Mouse (Mus musculus): ENCODE data around the gene Slc47a2. TPM values are rescaled to one million over a fixed set of nuclear protein-coding genes. Genes with fewer than 3 reads are reported as not detected.

Gene Slc47a2
- total RNA-seq (2014; rRNA removed) (0.08 TPM in 1 of 2 replicates, not detected in the other), polyA plus RNA-seq (2015; fragmentation: Nextera tagmentation; extraction: Ambion mirVana) (not detected in 2 replicates)

DNA sequence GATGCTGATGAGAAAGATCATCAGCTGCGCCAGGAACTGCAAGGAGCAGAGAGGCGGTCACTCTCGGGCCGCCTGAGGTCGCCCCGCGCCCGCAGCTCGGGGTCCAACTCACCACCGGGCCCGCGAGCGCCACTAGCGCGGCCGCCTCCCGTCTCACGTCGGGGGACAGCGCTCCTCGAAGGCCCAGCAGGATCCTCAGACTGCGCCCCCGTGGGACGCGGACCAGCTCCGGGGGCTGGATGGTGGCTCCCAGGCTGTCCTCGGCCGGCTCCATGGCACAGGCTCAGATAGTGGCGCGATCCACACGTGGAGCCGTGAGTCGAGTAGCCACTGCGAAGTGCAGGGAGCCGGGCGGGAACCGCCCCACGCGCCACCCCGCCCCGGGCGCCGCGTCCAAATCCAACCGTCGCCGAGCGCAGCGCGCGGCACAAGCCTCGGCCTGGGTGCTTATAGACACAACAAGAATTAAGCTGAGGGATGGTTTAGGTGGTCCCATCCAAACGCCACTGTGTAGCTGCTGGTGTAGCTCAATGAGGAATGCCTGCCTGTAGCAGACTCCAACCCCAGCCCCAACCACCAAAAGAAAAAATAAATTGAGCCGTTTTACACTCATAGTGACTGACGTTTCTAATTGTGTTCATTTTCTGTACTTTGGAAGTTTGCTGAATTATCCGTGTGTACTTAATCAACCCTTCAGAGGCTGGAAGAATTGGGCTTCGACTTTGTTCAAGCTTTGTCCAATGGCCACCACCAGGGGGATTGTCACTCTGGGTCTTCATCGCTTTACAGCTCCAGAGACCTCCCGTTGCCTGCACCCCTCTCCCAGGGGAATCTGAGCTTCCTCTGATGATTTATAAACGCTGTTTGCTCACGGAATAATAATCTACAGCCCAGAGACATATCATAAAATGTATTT, at the start of gene Slc47a2:
Gene Slc47a2, minus strand, starts transcription at position 356 of the 916 bp plus-strand sequence.
- H3K9me3 ChIP-seq (ENCODE audit: low read length): no peaks in the 10 kb centered on the region
- no peaks in the 10 kb centered on the region for H3K36me3 ChIP-seq (ENCODE audit: insufficient read depth)
- no peak within 1 kb of the TSS for H3K27ac ChIP-seq (ENCODE audit: low read depth, low read length)
- DNase-seq (peak; percentile 47), ATAC-seq (no peak)
- peak within 1 kb of the TSS; percentile 52 for H3K4me2 ChIP-seq (ENCODE audit: low read depth)
- TF ChIP-seq CTCF (IDR thresholded peaks at IDR 0.05; ENCODE audit: low read depth): peak; percentile 65
- peak within 1 kb of the TSS; percentile 33 for H3K4me3 ChIP-seq (ENCODE audit: low read depth, low read length)
- H3K4me1 ChIP-seq (ENCODE audit: insufficient read depth): no peaks in the 10 kb centered on the region
- 3% methylated on average over 60 of the region's 61 CpGs for WGBS
- H3K27me3 ChIP-seq (ENCODE audit: insufficient read depth, low read length): peaks cover 34% of the 10 kb centered on the region
- no peak within 1 kb of the TSS for H3K9ac ChIP-seq

- DNase-seq: no peak
Observed at GRCm38 (mm10) chr11:61388936-61389335, 46.3 kb upstream of the Slc47a2 start.

GRCm38 (mm10) chr11:61388012-61388411, 45.4 kb upstream of the Slc47a2 start:
- H3K27ac ChIP-seq (ENCODE audit: low read depth, low read length): no peak overlapping the region
- no peak overlapping the region for H3K4me3 ChIP-seq (ENCODE audit: low read depth, low read length)
- WGBS: 61% methylated on average over 6 of the region's 6 CpGs
- peak; percentile 50 for TF ChIP-seq CTCF (IDR thresholded peaks at IDR 0.05; ENCODE audit: low read depth)
- no peak overlapping the region for H3K9ac ChIP-seq
- H3K9me3 ChIP-seq (ENCODE audit: low read length): no peaks in the 10 kb centered on the region
- ATAC-seq (no peak), DNase-seq (peak; percentile 56)
- no peaks in the 10 kb centered on the region for H3K27me3 ChIP-seq (ENCODE audit: insufficient read depth, low read length)
- H3K36me3 ChIP-seq (ENCODE audit: insufficient read depth): no peaks in the 10 kb centered on the region
- H3K4me2 ChIP-seq (ENCODE audit: low read depth): no peak overlapping the region
- no peaks in the 10 kb centered on the region for H3K4me1 ChIP-seq (ENCODE audit: insufficient read depth)

More at GRCm38 (mm10) chr11:61388936-61389335, 46.3 kb upstream of the Slc47a2 start:
- Histone ChIP-seq H3K4me1 (ENCODE audit: insufficient read depth) (no peaks in the 10 kb centered on the region), H3K27me3 (ENCODE audit: insufficient read depth, low read length) (no peaks in the 10 kb centered on the region), H3K27ac (ENCODE audit: low read depth, low read length) (no peak overlapping the region), H3K4me2 (ENCODE audit: low read depth) (no peak overlapping the region), H3K9me3 (ENCODE audit: low read length) (no peaks in the 10 kb centered on the region), H3K36me3 (ENCODE audit: insufficient read depth) (no peaks in the 10 kb centered on the region), H3K9ac (no peak overlapping the region), H3K4me3 (ENCODE audit: low read depth, low read length) (no peak overlapping the region)
- TF ChIP-seq CTCF (IDR thresholded peaks at IDR 0.05; ENCODE audit: low read depth): no peak
- ATAC-seq: no peak
- 76% methylated on average over 4 of the region's 4 CpGs for WGBS

- H3K36me3 ChIP-seq (ENCODE audit: insufficient read depth): no peaks in the 10 kb centered on the region
- ATAC-seq (no peak), DNase-seq (no peak)
- 75% methylated on average over 6 of the region's 6 CpGs for WGBS
- no peak for TF ChIP-seq CTCF (IDR thresholded peaks at IDR 0.05; ENCODE audit: low read depth)
- no peak overlapping the region for H3K27ac ChIP-seq (ENCODE audit: low read depth, low read length)
- H3K4me2 ChIP-seq (ENCODE audit: low read depth): no peak overlapping the region
- no peak overlapping the region for H3K9ac ChIP-seq
- no peaks in the 10 kb centered on the region for H3K27me3 ChIP-seq (ENCODE audit: insufficient read depth, low read length)
- no peaks in the 10 kb centered on the region for H3K9me3 ChIP-seq (ENCODE audit: low read length)
- H3K4me3 ChIP-seq (ENCODE audit: low read depth, low read length): no peak overlapping the region
- no peaks in the 10 kb centered on the region for H3K4me1 ChIP-seq (ENCODE audit: insufficient read depth)
Observed at GRCm38 (mm10) chr11:61387233-61387632, 44.6 kb upstream of the Slc47a2 start.

DNA sequence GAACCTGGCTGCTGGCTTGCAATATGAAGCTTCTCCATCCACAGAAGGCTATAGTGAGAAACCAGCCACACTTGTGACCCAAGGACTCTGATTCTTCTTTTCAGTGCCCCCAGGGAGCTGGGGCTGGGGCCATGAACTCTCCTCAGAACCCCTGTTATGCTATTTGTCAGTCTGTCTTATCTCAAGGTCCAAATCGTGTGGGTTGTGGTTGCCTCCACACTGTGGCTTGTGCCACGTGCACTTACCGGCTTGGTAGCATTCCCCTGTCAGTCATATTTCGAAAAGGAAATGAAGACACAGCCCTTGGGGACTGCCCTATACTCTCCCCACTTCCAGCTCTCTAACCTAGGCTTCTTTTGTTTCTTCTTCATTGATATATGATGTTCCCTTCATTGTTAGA, 43.1 kb upstream of the Slc47a2 start:
- ATAC-seq: no peak

GRCm38 (mm10) chr11:61381272-61381671, 38.6 kb upstream of the Slc47a2 start:
- Histone ChIP-seq H3K4me2 (ENCODE audit: low read depth) (no peak overlapping the region), H3K27ac (ENCODE audit: low read depth, low read length) (no peak overlapping the region), H3K9me3 (ENCODE audit: low read length) (no peaks in the 10 kb centered on the region), H3K4me1 (ENCODE audit: insufficient read depth) (no peaks in the 10 kb centered on the region), H3K36me3 (ENCODE audit: insufficient read depth) (no peaks in the 10 kb centered on the region), H3K4me3 (ENCODE audit: low read depth, low read length) (no peak overlapping the region), H3K27me3 (ENCODE audit: insufficient read depth, low read length) (peaks cover 13% of the 10 kb centered on the region), H3K9ac (no peak overlapping the region)
- TF ChIP-seq CTCF (IDR thresholded peaks at IDR 0.05; ENCODE audit: low read depth): no peak
- no peak for DNase-seq
- ATAC-seq: no peak
- WGBS: 97% methylated on average over 1 of the region's 1 CpGs

More for the DNA sequence above, 43.1 kb upstream of the Slc47a2 start:
- DNase-seq: no peak
- no peaks in the 10 kb centered on the region for H3K36me3 ChIP-seq (ENCODE audit: insufficient read depth)
- TF ChIP-seq CTCF (IDR thresholded peaks at IDR 0.05; ENCODE audit: low read depth): no peak
- H3K4me3 ChIP-seq (ENCODE audit: low read depth, low read length): no peak overlapping the region
- WGBS: 86% methylated on average over 4 of the region's 4 CpGs
- H3K27ac ChIP-seq (ENCODE audit: low read depth, low read length): no peak overlapping the region
- H3K9ac ChIP-seq: no peak overlapping the region
- H3K9me3 ChIP-seq (ENCODE audit: low read length): no peaks in the 10 kb centered on the region
- no peaks in the 10 kb centered on the region for H3K27me3 ChIP-seq (ENCODE audit: insufficient read depth, low read length)
- H3K4me2 ChIP-seq (ENCODE audit: low read depth): no peak overlapping the region
- no peaks in the 10 kb centered on the region for H3K4me1 ChIP-seq (ENCODE audit: insufficient read depth)

DNA sequence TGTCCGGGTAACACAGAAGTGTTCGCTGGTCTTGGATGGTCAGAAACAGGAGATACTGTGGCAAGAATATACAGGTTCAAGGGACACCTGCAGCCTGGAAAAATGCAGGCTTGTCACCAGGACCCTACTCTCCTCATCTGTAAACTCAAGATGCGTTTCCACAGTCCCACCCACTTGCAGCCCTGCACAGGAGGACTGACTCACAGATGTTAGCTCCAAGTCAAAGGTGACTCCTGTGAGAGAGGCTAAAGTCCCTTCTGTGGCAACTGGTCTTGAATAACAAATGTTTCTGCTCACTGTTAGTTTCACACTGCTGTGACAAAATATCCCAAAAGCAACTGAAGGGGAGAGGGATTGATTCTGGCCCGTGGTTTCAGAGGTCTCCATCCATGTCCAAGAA, 36.0 kb upstream of the Slc47a2 start:
- H3K9ac ChIP-seq: no peak overlapping the region
- no peaks in the 10 kb centered on the region for H3K9me3 ChIP-seq (ENCODE audit: low read length)
- no peak overlapping the region for H3K4me3 ChIP-seq (ENCODE audit: low read depth, low read length)
- DNase-seq (no peak), ATAC-seq (no peak)
- no peaks in the 10 kb centered on the region for H3K4me1 ChIP-seq (ENCODE audit: insufficient read depth)
- WGBS: 83% methylated on average over 4 of the region's 4 CpGs
- H3K27ac ChIP-seq (ENCODE audit: low read depth, low read length): no peak overlapping the region
- no peak for TF ChIP-seq CTCF (IDR thresholded peaks at IDR 0.05; ENCODE audit: low read depth)
- no peak overlapping the region for H3K4me2 ChIP-seq (ENCODE audit: low read depth)
- peaks cover 13% of the 10 kb centered on the region for H3K27me3 ChIP-seq (ENCODE audit: insufficient read depth, low read length)
- no peaks in the 10 kb centered on the region for H3K36me3 ChIP-seq (ENCODE audit: insufficient read depth)
